Mouse (Mus musculus): ENCODE measurements around the gene Grk6.
A peak's percentile ranks its signal among the peaks of the same experiment; 100 is the strongest.
"Not testable (repeated sequence)": the region's sequence is repeated elsewhere in the genome, so short reads cannot be mapped to it uniquely, and the experiment has no call there.

Gene Grk6

GRCm38 (mm10) chr13:55426613-55427012 lies 18.3 kb upstream of the Grk6 start, which contains the start of gene F12:
Gene F12, minus strand, starts transcription at chr13:55426793.
- no peak for DNase-seq (ENCODE audit: low read depth)

- DNase-seq (ENCODE audit: low read depth), result no peak
Observed at GRCm38 (mm10) chr13:55429226-55429888, 15.5 kb upstream of the Grk6 start.

- peak; percentile 24 for DNase-seq (ENCODE audit: low read depth)
Observed at GRCm38 (mm10) chr13:55430566-55430965, 14.3 kb upstream of the Grk6 start.

- DNase-seq (ENCODE audit: low read depth), result no peak
Observed at GRCm38 (mm10) chr13:55431889-55432685, 12.8 kb upstream of the Grk6 start.

- not testable (repeated sequence) for DNase-seq (ENCODE audit: low read depth)
Observed at GRCm38 (mm10) chr13:55437111-55437629, 7.7 kb upstream of the Grk6 start.

GRCm38 (mm10) chr13:55443799-55444285 lies 1.0 kb upstream of the Grk6 start:
- no peak for DNase-seq (ENCODE audit: low read depth)

GRCm38 (mm10) chr13:55444286-55444936 lies 461 bp upstream of the Grk6 start:
- peak; percentile 51 for DNase-seq (ENCODE audit: low read depth)

GRCm38 (mm10) chr13:55445361-55446091 lies 654 bp downstream of the Grk6 start:
- DNase-seq (ENCODE audit: low read depth), result no peak

- no peak for DNase-seq (ENCODE audit: low read depth)
Observed at GRCm38 (mm10) chr13:55446483-55447105, 1.7 kb downstream of the Grk6 start.

- no peak for DNase-seq (ENCODE audit: low read depth)
Observed at GRCm38 (mm10) chr13:55447543-55447943, 2.7 kb downstream of the Grk6 start.

GRCm38 (mm10) chr13:55448131-55448530 lies 3.3 kb downstream of the Grk6 start:
- no peak for DNase-seq (ENCODE audit: low read depth)

GRCm38 (mm10) chr13:55449205-55449604 lies 4.3 kb downstream of the Grk6 start:
- DNase-seq (ENCODE audit: low read depth), result no peak

- DNase-seq (ENCODE audit: low read depth), result no peak
Observed at GRCm38 (mm10) chr13:55449679-55450441, 5.0 kb downstream of the Grk6 start.

- DNase-seq (ENCODE audit: low read depth), result peak; percentile 73
Observed at GRCm38 (mm10) chr13:55450511-55450980, 5.7 kb downstream of the Grk6 start.

GRCm38 (mm10) chr13:55451296-55451695 lies 6.4 kb downstream of the Grk6 start:
- no peak for DNase-seq (ENCODE audit: low read depth)

GRCm38 (mm10) chr13:55451785-55452549 lies 7.1 kb downstream of the Grk6 start:
- no peak for DNase-seq (ENCODE audit: low read depth)

- DNase-seq (ENCODE audit: low read depth), result no peak
Observed at GRCm38 (mm10) chr13:55462965-55463364, 18.1 kb downstream of the Grk6 start.

GRCm38 (mm10) chr13:55463399-55464026 lies 18.6 kb downstream of the Grk6 start:
- DNase-seq (ENCODE audit: low read depth), result no peak

Data from fibroblast of lung, adult 2 months (primary cell).